Mouse (Mus musculus) olfactory bulb, adult 2 months (tissue): Measurements from ENCODE around the gene A130010J15Rik. TPM values are rescaled to one million over a fixed set of nuclear protein-coding genes. Genes with fewer than 3 reads are reported as not detected.

ENCODE experiments used
- H3K27ac ChIP-seq: fragments of 200-500 bp; 2 replicates; pipeline ENCODE4 v1.5.1; 2012; ENCODE audit warnings: low read depth, low read length; ENCODE audit not compliant: insufficient read depth
- H3K4me1 ChIP-seq: fragments of 200-500 bp; 2 replicates; pipeline ENCODE4 v1.6.1; 2012; ENCODE audit warnings: low read length; ENCODE audit not compliant: control insufficient read depth, insufficient read depth
- H3K4me3 ChIP-seq: fragments of 200-500 bp; 2 replicates; pipeline ENCODE4 v1.5.1; 2012; ENCODE audit warnings: mild to moderate bottlenecking, low read depth, low read length, moderate library complexity; ENCODE audit not compliant: insufficient read depth
- CTCF ChIP-seq: fragments of 200-500 bp; IDR thresholded peaks from 2 replicates; pipeline ENCODE4 v1.5.1; 2012; ENCODE audit warnings: low read depth, mild to moderate bottlenecking, low read length, moderate library complexity; ENCODE audit not compliant: insufficient read depth
- POLR2A ChIP-seq: fragments of 200-500 bp; IDR thresholded peaks from 2 replicates; pipeline ENCODE4 v1.6.1; 2012; ENCODE audit warnings: mild to moderate bottlenecking, low read depth, low read length, moderate library complexity; ENCODE audit not compliant: insufficient read depth
- WGBS: fragments of 180-500 bp; shearing (Covaris S2); methylation state at CpG from one replicate; pipeline ENCODE4 v1.1.7; 2018; 5-methylcytosine and 5-hydroxymethylcytosine counted together
- polyA plus RNA-seq: library from polyadenylated mRNA; stranded (reverse); fragments of >200 nt; gene quantifications from 2 replicates; pipeline ENCODE4 v1.2.4, GENCODE M21; 2012; ENCODE audit warnings: low replicate concordance; ENCODE audit not compliant: missing spikeins, insufficient read depth, insufficient read length

Gene A130010J15Rik
- polyA plus RNA-seq, 1 experiment, result not detected

DNA sequence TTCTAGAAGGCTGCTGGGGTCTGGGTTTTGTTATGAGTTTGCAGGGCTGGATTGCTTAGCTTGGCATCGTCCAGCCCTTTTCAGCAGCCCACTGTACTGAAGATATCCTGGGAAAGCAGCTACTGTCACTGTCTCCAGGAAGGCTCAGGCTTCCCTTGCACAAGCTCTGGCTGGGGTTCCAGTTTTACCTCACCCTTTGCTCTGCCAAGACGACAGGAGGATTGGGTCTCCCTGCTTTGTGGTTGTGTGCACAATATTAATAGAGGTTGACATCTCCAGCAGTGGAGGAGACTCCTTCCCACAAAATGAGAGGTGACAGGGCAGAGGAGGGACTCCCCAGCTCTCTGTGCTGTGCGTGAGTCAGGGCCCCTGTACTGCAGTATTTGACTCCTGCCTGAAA, 18.6 kb upstream of the A130010J15Rik start:
- H3K4me1 ChIP-seq, result peaks cover 9% of the 10 kb centered on the region; the same call in 1 of the 2 replicates
- WGBS, result 63% methylated on average over 3 of the region's 3 CpGs
- no peak for TF ChIP-seq CTCF
- TF ChIP-seq POLR2A, result no peak

DNA sequence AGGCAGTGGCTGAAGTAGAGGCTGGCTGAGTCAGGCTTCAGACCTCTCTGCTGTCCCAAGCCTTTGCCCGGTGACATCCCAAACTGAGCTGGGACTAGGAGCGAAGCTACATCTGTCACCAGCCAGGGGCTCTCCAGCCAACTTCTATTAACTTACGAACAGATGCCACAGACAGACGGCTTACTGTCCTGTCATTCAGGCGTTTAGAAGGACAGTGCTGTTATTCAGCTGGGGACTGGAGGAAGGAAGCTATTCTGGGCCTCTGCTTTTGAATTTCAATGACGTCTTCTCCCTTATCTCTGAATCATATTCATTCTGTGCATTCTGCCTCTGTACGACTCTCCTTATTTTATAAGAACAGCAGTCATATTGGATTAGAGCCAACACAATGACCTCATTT, 16.7 kb upstream of the A130010J15Rik start:
- no peak overlapping the region for H3K27ac ChIP-seq
- no peak overlapping the region for H3K4me3 ChIP-seq
- TF ChIP-seq CTCF, result no peak
- TF ChIP-seq POLR2A, result no peak
- WGBS, result 41% methylated on average over 7 of the region's 7 CpGs
- peaks cover 9% of the 10 kb centered on the region; the same call in 1 of the 2 replicates for H3K4me1 ChIP-seq

More for the DNA sequence above, 18.6 kb upstream of the A130010J15Rik start:
- Histone ChIP-seq H3K27ac (no peak overlapping the region), H3K4me3 (no peak overlapping the region)

- Histone ChIP-seq H3K4me1 (peaks cover 9% of the 10 kb centered on the region; the same call in 1 of the 2 replicates), H3K27ac (no peak within 1 kb of the TSS), H3K4me3 (no peak within 1 kb of the TSS)
- no peak for TF ChIP-seq CTCF
- no peak for TF ChIP-seq POLR2A
- 4% methylated on average over 30 of the region's 30 CpGs for WGBS
Observed at GRCm38 (mm10) chr1:193152872-193153271, 15.0 kb upstream of the A130010J15Rik start, which contains the start of gene Irf6. Irf6 (plus strand) TSS chr1:193153111.

- Histone ChIP-seq H3K4me1 (peaks cover 9% of the 10 kb centered on the region; the same call in 1 of the 2 replicates), H3K27ac (no peak overlapping the region), H3K4me3 (no peak overlapping the region)
- TF ChIP-seq POLR2A (no peak), CTCF (no peak)
- WGBS, result 59% methylated on average over 16 of the region's 16 CpGs
Observed at GRCm38 (mm10) chr1:193153561-193153960, 14.3 kb upstream of the A130010J15Rik start.

- H3K27ac ChIP-seq, result no peak overlapping the region
- WGBS, result 79% methylated on average over 15 of the region's 15 CpGs
- H3K4me1 ChIP-seq, result peaks cover 10% of the 10 kb centered on the region
- no peak for TF ChIP-seq CTCF
- TF ChIP-seq POLR2A, result no peak
- no peak overlapping the region for H3K4me3 ChIP-seq
Observed at GRCm38 (mm10) chr1:193156316-193157110, 11.3 kb upstream of the A130010J15Rik start.

DNA sequence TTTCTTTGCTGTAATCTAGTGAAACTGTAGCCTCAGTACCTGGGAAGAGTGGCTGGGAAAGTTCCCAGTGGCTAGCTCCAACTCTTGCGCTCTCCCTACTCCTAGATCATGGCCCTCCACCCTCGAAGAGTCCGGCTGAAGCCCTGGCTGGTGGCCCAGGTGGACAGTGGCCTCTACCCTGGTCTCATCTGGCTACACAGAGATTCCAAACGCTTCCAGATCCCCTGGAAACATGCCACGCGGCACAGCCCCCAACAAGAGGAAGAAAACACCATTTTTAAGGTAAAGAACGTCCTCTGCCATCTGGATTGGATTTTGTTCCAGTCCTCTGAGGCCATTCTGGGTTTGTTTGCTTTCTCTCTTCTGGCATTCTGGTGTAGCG, 10.7 kb upstream of the A130010J15Rik start:
- 82% methylated on average over 8 of the region's 8 CpGs for WGBS
- Histone ChIP-seq H3K27ac (no peak overlapping the region), H3K4me3 (no peak overlapping the region), H3K4me1 (peaks cover 10% of the 10 kb centered on the region)
- TF ChIP-seq CTCF, result no peak

- WGBS, result 83% methylated on average over 3 of the region's 3 CpGs
- TF ChIP-seq POLR2A (no peak), CTCF (no peak)
- Histone ChIP-seq H3K4me1 (peaks cover 4% of the 10 kb centered on the region), H3K27ac (no peak overlapping the region), H3K4me3 (no peak overlapping the region)
Observed at GRCm38 (mm10) chr1:193159163-193159562, 8.7 kb upstream of the A130010J15Rik start.

GRCm38 (mm10) chr1:193159613-193160012, 8.2 kb upstream of the A130010J15Rik start:
- no peak for TF ChIP-seq POLR2A
- no peak for TF ChIP-seq CTCF
- WGBS, result 88% methylated on average over 1 of the region's 1 CpGs
- H3K4me1 ChIP-seq, result peaks cover 4% of the 10 kb centered on the region
- no peak overlapping the region for H3K27ac ChIP-seq
- no peak overlapping the region for H3K4me3 ChIP-seq

GRCm38 (mm10) chr1:193160317-193161032, 7.4 kb upstream of the A130010J15Rik start:
- WGBS, result 28% methylated on average over 18 of the region's 18 CpGs

More at GRCm38 (mm10) chr1:193160317-193161032, 7.4 kb upstream of the A130010J15Rik start:
- no peak for TF ChIP-seq POLR2A
- no peak for TF ChIP-seq CTCF
- no peak overlapping the region for H3K4me3 ChIP-seq
- no peak overlapping the region for H3K27ac ChIP-seq
- H3K4me1 ChIP-seq, result peaks cover 4% of the 10 kb centered on the region
